Mouse (Mus musculus): ENCODE data around the gene Calr3.
A peak's percentile ranks its signal among the peaks of the same experiment; 100 is the strongest.

Gene Calr3

DNA sequence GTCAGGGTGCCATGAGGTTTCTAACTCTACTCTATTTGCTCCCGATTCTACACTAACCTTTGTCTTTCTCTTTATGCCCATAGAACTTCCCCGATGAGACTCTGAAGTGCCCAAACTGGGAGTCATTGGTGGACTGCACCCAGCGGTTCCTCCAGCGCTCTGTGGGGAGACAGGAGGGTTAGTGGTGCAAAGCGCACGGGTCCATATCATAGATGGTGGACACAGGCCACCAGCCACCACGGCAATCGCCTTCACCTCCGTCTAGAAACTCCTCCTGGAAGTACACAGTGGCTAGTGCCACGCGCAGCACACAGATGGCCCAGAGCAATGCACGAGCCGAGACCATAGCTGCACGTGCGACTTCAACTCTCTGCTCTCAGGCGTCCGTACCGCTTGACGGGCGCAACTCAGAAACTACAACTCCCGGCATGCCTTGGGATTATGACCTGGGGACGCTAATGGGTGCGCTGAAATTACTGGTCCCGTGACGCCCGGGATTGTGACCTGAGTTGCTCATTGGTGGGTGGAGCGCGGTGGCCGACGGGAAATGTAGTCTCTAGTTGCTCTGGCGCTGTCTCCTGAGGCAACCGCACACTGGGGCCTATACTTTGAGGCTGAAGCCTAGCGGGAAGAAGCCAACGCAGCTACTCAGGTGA is at the start of gene Calr3, which contains the start of gene 1700030K09Rik:
TSS of gene Calr3 (minus strand) at position 533 of the 656 bp plus-strand sequence.
TSS of gene 1700030K09Rik (plus strand) at position 543 of the 656 bp plus-strand sequence.
- peak; percentile 96 for DNase-seq

DNA sequence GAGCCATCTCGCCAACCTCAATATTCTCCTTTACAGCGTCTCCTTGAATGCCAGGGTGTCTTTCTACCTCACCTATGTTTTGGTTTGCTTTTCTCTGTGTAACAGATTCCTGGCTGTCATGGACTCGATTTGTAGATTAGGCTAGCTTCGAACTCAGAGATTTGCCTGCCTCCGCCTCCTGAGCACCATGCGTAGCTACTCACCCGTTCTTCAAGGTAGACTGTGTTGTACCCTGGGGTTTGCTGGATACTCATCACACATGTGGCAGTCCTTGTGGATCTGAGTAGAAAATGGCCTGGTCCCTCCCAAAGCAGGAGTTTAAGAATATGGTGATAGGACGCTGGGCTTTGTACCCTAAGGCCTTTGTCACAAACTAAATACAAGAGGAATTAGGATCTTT is 49.7 kb upstream of the Calr3 start:
- no peak for DNase-seq

DNA sequence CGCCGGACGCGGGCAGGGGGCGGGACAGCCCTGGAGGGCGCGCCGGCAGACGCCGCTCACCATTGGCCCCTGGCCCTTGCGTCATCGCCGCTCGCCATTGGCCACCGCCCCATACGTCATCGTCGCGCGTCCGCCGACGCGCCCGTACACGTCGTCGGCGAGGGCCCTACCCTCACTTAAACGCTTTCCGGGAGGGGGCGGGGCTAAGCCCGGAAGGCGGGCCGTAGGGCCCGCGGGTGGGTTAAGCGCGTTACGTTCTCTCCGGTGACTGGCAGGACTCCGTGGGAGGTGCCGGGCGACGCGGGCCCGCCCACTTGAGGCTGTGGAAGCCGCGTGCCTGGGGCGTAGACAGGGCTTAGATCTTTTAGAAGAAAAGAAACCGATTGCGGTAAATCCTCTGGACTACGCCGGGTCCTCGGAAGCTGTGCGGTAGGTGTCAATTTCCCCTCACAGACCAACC is 49.0 kb upstream of the Calr3 start:
- peak; percentile 100 for DNase-seq

DNA sequence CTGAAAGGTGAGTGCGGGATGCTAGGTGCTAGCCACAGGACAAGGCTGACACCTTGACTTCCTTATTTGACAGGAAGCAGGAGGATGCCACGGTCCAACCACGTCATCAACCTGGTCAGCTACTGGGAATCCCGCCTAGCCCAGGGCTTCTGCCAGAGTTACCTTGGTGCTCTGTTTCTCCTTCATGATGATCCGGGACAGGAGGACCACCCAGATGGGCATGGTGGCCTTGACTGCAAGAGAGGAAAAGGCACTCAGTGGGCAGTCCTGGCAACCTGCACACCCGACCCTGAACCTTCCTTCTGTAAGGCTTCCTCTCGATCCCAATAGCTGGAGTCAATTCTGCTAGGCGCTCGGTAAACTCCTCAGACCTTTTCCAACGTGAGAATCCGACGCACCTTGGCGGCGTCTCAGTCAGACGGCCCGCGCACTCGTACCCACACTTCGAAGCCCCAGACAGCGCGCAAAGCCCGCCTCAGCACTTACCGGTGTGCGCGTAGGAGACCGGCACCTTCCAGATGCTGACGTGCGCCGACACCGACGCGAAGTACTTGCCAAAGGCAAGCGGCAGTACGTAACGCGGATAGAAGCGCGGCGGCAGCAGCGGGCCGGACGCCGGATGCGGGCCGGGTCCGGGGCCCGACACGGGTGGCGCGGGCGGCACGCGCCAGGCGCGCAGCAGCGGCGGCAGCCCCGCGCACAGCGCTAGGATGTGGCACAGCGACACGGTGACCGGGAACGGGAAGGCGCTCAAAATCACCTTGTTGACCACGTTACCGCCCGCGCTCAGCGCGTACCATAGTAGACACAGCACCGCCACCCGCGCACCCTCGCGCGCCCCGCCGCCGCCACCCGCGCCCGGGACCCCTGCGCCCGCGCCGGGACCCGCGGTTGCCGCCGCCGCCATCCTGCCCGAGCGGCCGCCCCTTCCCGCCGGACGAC is 48.3 kb upstream of the Calr3 start, which contains the start of gene Slc35e1:
TSS of gene Slc35e1 (minus strand) at position 935 of the 942 bp plus-strand sequence.
- DNase-seq: peak; percentile 39

DNA sequence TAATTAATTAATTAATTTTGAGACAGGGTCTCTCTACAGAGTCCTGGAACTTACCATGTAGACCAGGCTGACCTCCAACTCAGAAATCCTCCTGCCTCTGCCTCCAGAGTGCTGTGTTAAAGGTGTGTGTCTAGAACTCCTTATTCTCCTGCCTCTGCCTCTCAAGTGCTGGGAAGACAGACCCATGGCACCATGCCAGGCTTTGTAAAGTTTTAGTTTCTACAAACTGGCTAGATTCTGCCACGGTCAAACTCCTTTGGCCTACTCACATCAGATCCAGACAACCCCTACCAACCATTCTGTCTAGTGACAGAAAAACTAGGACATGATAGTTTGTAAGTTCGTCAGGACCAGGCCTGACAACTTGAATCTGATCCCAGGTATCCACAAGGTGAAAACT is 47.3 kb upstream of the Calr3 start:
- peak; percentile 26 for DNase-seq

DNA sequence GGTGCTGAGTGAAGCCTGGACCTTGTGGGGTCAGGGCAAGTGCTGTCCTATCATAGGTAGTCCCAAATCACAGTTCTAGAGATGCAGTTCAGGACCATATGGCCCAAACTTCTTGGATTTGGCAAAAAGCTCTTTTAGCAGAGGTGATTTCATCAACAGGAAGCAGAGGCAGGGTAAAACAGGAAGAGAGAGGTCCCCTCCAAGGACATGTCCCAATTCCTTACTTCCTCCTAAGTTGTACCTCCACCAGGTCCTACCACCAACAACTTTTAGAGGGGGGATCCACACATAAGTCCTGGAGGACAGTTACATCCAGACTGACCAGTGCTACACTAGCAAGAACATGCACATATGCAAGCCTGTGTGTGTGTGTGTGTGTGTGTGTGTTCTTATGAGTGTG is 43.3 kb upstream of the Calr3 start:
- DNase-seq: no peak

DNA sequence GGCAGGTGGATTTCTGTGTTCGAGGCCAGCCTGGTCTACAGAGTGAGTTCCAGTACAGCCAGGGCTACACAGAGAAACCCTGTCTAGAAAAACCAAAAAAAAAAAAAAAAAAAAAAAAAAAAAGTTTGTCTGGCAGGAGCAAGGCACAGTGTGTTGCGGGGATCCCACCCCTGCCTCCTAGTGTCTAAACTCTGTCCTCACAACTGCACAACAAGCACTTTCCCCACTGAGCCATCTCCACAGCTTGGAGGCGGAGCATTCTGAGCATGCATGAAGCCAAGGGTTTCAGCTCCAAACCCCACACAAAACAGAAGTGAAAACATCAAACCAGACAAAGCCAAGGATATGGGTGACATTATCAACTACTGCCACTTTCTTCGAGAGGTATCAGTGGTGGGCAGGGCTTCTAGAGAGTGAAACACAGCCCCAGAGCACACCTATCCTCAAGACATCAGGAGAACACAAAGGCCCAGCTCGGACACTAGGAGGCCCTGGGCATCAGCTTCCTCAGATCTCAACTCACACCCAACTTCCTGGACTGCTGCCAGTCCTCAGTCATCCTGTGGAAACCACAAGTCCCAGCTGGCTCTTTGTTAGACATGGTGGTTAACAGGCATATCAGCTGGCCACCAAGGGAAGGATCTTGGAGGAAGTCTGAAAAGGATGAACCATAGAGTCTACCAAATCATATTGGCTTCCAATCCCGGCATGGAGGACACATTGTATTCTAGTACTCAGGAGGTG is 42.0 kb upstream of the Calr3 start:
- no peak for DNase-seq

DNA sequence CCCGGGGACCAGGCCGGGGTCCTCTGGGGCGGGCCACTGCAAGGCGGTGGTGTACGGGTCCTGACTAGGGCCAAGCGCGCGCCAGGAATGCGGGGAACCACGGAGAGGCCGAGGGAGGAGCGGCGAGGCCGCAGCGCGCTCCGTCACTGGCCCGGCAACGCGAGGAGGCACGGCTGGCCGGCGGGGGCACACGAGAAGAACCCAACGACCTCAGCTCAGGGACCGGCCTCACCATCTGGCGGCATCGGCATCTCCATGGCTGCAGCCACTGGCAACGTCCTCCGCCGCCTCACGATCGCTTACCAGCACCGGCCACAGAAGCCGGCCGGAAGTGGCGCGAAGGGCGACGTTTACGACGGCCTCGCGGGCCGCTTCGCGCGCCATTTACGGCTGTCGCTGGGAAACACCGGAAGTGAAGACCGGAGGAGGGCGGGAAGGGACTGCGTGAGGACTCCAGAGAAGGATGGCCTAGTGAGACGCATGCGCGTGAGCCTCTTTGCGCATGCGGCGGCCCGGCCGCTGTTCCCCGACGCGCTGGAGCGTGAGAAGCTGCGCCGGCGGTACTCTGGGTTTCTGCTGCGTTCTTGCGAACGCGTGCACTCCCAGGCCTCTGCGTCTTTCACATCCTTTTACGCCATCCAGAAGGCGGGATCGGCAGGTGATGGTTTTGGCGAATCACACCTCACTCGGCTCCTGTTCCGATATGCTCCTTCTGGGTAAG is 31.3 kb upstream of the Calr3 start, which contains the start of gene Cherp:
TSS of gene Cherp (minus strand) at position 401 of the 721 bp plus-strand sequence.
- peak; percentile 93 for DNase-seq

DNA sequence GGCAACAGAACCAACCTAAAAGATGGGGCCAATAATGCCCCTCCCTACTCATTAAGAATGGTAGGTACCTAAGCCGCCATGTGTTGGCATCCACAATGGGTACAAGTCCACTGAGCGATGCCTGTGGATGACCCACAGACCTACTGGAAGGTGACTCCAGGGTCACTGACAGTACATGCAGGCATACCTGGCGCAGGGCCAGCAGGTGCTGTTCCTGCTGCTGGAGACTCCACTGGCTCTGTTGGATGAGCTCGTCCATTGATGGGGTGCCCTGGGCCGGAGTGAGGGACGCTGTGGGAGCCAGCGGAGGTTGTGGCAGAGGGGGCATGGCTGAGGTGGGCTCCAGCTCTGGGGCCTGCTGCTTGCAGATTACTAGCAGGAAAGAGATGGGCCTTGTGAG is 27.0 kb upstream of the Calr3 start:
- DNase-seq: no peak

DNA sequence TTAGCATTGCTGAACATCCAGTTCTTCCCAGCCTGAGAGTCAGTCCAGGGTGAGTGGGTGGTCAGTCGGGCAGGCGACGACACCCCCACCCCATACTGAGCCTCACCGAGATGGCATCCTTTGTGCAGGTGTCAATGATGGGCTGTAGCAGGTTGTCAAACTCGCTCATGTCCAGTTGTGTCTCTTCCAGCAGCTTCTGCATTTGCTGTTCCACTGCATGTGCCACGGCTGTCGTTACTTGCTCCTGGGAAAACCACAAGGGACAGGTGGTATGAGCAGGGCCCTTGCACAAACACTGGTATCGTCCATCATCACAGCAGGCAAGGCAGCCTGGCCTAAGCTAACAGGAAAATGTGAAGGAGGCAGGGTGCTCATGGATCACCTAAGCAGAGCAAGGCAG is 26.3 kb upstream of the Calr3 start:
- DNase-seq: no peak

DNA sequence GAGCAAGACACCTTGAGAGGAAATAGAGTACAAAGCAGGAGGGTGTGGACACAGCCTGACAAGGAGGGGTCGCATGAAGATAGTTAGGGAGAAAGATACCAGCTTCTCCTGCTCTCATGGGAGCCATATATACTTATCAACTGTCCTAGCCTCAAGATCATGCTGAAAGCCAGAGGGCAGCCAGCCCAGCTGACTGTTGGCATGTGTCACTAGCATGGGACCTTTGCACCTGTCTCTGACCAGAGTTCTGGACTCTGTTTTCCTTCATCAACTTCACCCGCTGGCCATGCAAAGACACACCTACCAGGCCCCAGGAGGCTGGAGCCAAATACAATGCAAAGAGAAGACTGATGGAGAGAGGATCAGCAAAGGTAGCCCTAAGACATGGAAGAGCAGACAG is 25.6 kb upstream of the Calr3 start:
- no peak for DNase-seq

DNA sequence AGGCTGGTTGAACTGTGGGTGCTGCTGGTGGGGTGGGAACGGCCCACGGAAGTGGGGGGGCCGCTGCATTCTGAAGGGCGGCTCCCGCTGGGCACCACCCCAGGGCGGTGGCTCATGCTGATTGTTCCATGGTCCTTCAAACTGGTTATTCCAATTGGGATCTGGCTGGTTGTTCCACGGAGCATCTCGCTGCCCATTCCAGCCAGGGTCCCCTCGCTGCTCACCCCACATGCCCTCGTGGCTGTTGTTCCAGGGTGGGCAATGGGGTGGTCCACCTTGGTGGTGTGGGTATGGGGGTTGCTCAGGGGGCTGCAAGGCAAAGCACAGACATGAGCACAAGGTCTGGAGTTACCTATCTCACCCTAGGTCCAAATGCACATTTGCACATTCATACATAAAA is 20.5 kb upstream of the Calr3 start:
- no peak for DNase-seq

DNA sequence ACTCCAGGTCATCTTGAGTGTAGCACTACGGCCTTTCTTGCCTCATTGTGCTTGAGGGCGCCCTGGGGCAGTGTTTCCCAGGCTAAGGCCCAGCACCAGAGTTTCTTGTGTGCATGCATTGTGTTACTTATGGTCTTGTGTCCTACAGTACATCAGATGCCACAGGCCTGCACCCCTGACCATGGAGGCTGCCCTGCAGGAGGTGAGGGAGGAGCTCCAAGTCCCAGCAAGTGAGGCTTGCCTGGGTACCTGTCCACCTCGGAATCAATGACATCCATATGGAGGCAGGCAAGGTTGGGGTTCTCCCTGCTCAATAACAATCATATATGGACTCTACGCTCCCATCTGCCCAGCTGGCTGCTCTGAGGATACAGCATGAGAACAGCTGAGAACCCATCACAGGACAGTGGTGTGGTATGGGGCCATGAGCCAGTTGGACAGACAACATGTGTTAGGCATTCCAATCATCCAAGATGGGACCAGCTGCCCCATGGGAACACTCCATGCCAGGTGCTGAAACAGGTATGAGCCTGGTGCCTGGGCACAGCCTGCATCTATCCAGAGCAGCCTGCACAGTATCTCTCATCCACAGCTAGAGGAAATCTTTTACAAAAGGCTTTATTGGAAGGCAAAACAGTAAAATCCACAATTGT is 16.3 kb upstream of the Calr3 start:
- no peak for DNase-seq

DNA sequence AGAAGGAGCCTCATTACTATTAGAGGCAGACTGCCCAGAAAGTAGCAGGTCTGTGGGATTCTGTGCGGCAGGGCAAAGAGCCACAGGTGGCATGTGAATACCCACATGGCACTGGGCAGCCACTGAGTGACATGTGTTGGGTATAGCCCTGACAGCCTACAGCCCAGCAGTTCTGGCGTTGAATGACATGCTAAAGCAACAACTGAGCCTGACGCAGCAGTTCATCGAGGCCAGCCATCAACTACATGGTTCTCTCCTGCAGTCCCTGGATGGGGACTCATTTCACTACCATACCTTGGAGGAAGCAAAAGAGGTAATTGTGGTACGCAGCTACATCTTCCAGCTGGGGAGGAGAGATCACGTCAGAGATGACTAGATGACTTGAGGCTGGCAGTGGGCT is 14.8 kb upstream of the Calr3 start:
- no peak for DNase-seq

DNA sequence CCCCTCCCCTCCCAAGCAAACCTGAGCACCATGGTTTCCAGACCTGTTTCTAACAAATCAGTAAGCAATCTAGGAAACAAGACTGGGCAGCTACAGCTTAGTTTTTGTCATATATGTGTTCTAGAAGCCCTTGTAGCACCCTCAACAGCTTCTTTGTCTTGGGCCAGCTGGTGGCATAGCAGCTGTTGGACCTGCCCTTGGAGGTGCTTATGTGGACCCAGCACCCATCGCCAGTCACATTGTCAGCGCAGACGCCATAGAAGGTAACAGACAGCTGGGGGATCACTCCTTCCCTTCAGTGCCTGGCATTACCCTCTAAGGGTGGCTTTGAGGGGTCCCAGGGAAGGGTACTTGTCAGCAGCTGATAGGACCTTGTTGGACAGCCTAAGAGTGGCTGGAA is 14.1 kb upstream of the Calr3 start:
- no peak for DNase-seq

DNA sequence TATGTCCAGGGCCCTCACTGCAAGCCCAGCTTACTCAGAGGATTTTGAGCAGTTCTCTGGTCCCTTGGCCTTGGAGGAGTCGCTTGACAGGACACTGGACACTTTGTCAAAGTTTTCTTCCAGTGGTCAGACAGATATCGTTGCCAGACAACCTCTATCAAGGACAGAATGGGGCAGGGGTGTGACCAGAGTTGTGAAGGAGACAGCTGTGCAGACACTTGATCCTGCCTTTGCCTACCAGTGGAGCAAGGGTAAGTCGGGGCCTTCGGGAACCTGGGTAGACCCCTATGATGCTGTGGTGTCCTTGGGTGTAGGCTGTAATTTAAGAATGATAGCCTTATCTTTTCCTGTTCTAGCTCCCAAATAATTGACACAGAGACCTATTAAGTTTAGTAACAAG is 11.6 kb upstream of the Calr3 start:
- DNase-seq: no peak

DNA sequence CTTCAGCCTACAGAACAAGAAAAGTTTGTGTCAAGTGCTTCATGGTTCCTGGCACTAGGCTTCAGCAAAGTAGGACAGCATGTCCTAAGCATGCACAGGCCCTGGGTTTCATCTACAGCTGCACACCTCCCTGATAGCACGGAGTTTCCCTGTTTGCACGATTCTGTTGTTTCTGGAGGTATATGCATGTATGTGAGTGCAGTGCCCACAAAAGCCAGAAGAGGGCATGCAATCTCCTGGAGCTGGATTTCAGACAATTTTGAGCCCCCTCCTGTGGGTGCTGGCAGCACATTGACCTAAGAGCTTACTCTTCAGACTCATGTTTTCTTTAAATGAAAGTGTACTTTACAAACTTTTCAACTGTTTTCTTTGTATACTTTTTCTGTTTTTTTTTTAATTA is 10.2 kb upstream of the Calr3 start:
- DNase-seq: no peak

DNA sequence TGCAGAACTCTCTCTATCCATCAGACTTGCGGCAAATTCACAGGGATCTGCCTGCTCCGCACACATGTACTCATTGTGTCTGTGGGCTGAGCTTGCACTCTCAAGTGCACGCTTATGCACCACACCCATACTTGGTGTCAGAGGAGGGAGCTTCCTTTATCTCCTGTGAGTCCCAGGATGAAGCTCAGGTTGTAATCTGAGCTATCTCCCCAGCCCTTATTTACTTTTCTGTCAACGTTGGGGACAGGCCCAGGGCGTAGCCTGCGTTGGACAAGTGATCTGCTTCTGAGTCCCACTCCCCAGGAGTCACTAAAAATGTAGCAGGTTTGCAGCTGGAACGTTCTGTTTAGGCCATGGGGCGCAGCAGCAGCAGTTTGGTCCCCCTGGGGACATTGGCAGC is 7.8 kb upstream of the Calr3 start:
- no peak for DNase-seq

DNA sequence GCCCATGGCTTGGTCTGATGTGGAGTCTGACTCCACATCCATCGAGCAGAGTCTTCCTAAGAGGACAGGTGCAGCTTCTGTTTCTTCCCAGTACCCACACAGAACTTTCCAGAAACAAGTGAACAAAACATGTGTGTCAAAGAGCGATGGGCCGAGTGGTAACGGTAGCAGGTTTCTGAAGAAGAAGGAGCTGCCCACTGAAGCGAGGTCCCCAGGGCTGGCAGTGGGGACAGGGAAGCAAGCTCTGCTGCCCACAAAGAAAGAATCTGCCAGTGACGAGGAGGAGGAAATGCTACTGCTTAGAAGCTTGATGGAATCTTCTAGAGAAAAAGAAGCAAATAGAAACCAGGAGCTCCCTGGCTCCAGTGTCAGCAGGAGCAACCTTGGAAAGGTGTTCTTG is 1.4 kb upstream of the Calr3 start:
- DNase-seq: no peak

DNA sequence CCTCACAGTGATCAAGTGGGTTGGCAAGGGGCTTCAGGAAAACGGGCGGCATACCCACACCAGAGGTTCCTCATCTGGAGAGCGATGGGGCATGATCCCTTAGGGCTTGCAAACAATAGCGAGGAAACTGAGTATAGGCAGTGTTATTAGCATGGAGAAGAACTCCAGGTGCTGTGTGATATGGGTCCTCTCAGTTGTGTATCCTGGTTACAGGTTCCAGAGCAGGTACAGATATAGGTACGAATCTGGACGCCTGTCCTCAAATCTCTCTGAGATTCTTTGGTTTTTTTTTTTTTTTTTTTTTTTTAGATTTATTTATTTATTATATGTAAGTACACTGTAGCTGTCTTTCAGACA is 302 bp upstream of the Calr3 start:
- no peak for DNase-seq

DNA sequence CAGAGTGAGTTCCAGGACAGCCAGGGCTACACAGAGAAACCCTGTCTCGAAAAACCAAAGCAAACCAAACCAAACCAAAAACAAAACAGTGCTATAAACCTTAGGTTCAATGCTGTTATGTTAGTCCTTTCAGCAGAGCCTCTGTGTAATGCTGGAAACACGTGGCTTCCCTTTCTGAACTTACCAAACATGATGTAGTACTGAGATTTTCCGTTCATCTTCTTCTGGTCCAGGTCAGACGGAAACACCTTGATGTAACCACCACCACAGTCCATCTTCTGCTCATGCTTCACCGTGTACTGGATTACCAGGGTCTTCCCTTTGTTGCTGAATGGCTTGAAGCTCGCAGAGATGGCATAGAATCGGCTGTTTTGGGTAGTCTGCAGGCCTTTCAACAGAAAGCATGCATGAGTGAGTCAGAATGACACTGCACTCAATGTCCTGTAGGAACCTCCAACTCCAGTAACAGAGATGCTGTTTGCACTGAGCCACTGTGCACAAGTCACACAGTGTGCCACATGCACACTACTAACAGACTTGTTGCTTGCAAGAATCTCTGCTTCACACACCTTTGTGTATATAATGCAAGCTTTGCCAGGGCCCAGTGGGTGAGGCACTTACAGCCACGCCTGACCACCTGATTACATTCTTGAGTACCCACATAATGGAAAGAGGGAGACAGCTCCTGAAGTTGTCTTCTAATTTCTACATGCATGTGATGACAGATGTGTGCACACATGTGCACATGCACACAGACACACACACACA is 5.2 kb downstream of the Calr3 start:
- DNase-seq: no peak

All from right cerebral cortex, postnatal 4 days (tissue).